In the genomic region with DNA sequence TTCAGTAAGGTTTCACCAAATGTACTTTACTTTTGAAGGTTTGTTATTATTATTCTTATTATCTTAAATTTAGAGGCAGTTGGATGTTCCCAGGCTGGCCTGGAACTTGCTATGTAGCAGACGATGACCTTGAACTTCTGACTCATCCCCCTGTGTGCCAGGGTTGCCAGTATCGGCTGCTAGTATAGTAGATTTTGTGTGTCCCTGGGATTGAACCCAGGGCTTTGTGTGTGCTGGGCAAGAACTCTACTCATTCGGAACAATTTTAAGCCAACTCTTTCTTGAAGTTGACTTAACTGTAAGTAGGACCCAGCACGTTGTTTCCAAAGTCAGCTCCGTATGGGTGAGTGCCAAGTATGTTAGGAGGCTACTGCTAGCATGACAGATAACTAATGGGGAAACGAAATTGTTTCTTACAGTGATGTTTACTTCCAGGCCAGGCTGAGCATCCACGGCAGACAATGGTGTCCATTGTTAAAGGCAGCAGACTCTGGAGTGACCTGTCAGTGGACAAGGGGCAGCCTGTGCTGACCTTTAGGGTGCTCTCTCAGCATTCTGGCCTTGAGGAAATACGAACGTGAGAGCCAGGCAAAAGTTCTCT, we compare ENCODE assay signal across 10 mouse cellular contexts. TPM values are rescaled to one million over a fixed set of nuclear protein-coding genes. Genes with fewer than 3 reads are reported as not detected.
DNase-seq lines count a peak whose midpoint lies in the region; ATAC-seq lines count a peak whose summit lies in the region.
"Had no signal": no experiment of that assay in that cellular context is flagged by ENCODE, and none has a peak within 500 bp of the region (broad histone marks: within the 10 kb centered on the region; RNA-seq: fewer than 3 reads in every experiment).

No protein-coding gene starts in this region.

- WGBS in heart, embryonic 11.5 days (ENCODE audit: insufficient replicate concordance), result 53% methylated on average over 9 of the region's 9 CpGs
- WGBS in heart, embryonic 13.5 days, result 46% methylated on average over 9 of the region's 9 CpGs

- H3K9me3 ChIP-seq in heart, embryonic 11.5 days (replicated peaks; ENCODE audit: control insufficient read depth, low read length), result no peaks in the 10 kb centered on the region
- no peaks in the 10 kb centered on the region for H3K9me3 ChIP-seq in heart, embryonic 13.5 days
- H3K9me3 ChIP-seq: heart, embryonic 15.5 days; liver, embryonic 15.5 days had no signal

- no peak overlapping the region for H3K4me3 ChIP-seq in heart, embryonic 11.5 days (ENCODE audit: low read depth, low read length)
- no peak overlapping the region for H3K4me3 ChIP-seq in heart, embryonic 13.5 days
- H3K4me3 ChIP-seq: heart, embryonic 15.5 days; liver, embryonic 15.5 days had no signal

- no peaks in the 10 kb centered on the region for H3K27me3 ChIP-seq in heart, embryonic 11.5 days (ENCODE audit: control insufficient read depth, insufficient read depth, low read length)
- H3K27me3 ChIP-seq in heart, embryonic 13.5 days (replicated peaks), result no peaks in the 10 kb centered on the region
- H3K27me3 ChIP-seq: heart, embryonic 15.5 days; liver, embryonic 15.5 days had no signal

- no peak overlapping the region for H3K9ac ChIP-seq in heart, embryonic 11.5 days (ENCODE audit: low read depth, low read length)
- H3K9ac ChIP-seq in heart, embryonic 13.5 days, result no peak overlapping the region
- H3K9ac ChIP-seq: heart, embryonic 15.5 days; liver, embryonic 15.5 days had no signal

- DNase-seq in heart, adult 9 months (ENCODE audit: low spot score in 2 of 2), result peak; percentile 23 to 32
- peak; percentile 65 for DNase-seq in retina, postnatal 1 day
- no peak for DNase-seq in retina, embryonic 14.5 days (ENCODE audit: low spot score)
- no peak for DNase-seq in T-cell, adult 2 months (ENCODE audit: low spot score)
- DNase-seq: thymus, postnatal 4 days had no signal

- H3K4me1 ChIP-seq in heart, embryonic 11.5 days (ENCODE audit: control insufficient read depth, insufficient read depth, low read length), result peaks cover 55% of the 10 kb centered on the region
- H3K4me1 ChIP-seq in heart, embryonic 13.5 days, result peaks cover 85% of the 10 kb centered on the region

- no peaks in the 10 kb centered on the region for H3K36me3 ChIP-seq in heart, embryonic 11.5 days (ENCODE audit: control insufficient read depth, insufficient read depth, low read length)
- no peaks in the 10 kb centered on the region for H3K36me3 ChIP-seq in heart, embryonic 13.5 days
- H3K36me3 ChIP-seq: heart, embryonic 15.5 days had no signal

- H3K4me2 ChIP-seq in heart, embryonic 11.5 days, result no peak overlapping the region
- 0 out of 2 replicates have a peak overlapping the region, but pooled peaks have one; percentile 5 for H3K4me2 ChIP-seq in heart, embryonic 13.5 days
- H3K4me2 ChIP-seq: liver, embryonic 15.5 days had no signal

- no peak overlapping the region for H3K27ac ChIP-seq in heart, embryonic 11.5 days (ENCODE audit: low read depth, low read length)
- H3K27ac ChIP-seq in heart, embryonic 13.5 days (replicated peaks), result no peak overlapping the region
- H3K27ac ChIP-seq: heart, embryonic 15.5 days; liver, embryonic 15.5 days had no signal

- ATAC-seq in heart, embryonic 11.5 days (replicated peaks; ENCODE audit: insufficient number of reproducible peaks, low FRiP score, low TSS enrichment), result no peak
- no peak for ATAC-seq in heart, embryonic 13.5 days (ENCODE audit: extremely low read depth, insufficient number of reproducible peaks, low FRiP score, low TSS enrichment)
- ATAC-seq in megakaryocyte-erythroid progenitor cell, adult 5-6 weeks (replicated peaks; ENCODE audit: low FRiP score, low TSS enrichment, poor library complexity, severe bottlenecking), result peak; percentile 38; the same call in 1 of the 2 replicates

RNA-seq across cellular contexts. Expression of gene Arid1b, which starts 7.5 kb away (rescaled TPM):
- 7.4 and 8.2 TPM in 2 replicates for polyA plus RNA-seq in heart, embryonic 11.5 days (2014; fragmentation: Nextera tagmentation; extraction: Ambion mirVana)
- 5.0 and 5.2 TPM in 2 replicates for polyA plus RNA-seq in heart, embryonic 13.5 days (2015; fragmentation: Nextera tagmentation; extraction: Ambion mirVana)
- total RNA-seq in megakaryocyte-erythroid progenitor cell, adult 5-6 weeks (2014; fragmentation: Nextera tagmentation), result 28.8 and 29.2 TPM in 2 replicates
- total RNA-seq in megakaryocyte-erythroid progenitor cell, adult 5-6 weeks (2017), result 9.2 and 17.7 TPM in 2 replicates

Comparison
In these comparisons a context has a peak if more than half of its experiments do, and no peak if none do; other contexts are left out.
1. DNase-seq: peak in heart, adult 9 months (2 of 2) and retina, postnatal 1 day (single experiment); none in retina, embryonic 14.5 days (single experiment) and T-cell, adult 2 months (single experiment).